Mouse (Mus musculus): ENCODE data around the gene Hoxa7. TPM values are rescaled to one million over a fixed set of nuclear protein-coding genes. Genes with fewer than 3 reads are reported as not detected.

Hoxa7 gene
- total and polyA plus RNA-seq, 3 experiments = 0.17 TPM; not detected in 2

DNA sequence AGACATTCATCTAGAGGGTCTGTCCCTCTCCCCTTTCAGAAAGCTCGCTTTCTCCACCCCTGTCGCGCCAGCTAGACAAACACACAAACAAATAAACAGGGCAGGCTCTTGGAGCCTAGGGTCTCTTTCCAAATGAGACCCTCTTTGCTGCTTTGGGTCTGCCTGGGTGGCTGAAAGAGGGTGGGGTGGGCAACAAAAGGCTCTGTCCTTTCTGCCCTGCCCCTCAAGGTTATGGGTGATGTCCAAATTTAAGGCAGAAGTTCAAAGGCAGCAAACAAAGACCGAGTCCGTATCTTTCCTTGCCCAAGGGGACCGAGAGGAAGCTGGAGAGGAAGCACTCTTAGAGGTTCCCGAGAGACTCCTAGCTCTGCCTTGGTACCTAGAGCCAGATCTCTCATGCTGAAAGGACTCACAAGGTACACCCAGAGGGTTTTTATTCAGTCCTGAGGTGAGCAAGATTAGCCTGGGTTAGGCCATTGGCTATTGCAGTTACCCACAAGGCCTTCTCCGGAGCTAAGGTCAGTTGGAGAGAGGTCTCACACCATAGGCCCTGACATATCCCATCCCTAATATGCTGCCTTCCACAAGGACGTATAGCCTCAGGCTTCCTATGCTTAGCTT, 19.5 kb upstream of the Hoxa7 start:
- Histone ChIP-seq H3K4me1 (ENCODE audit: control insufficient read depth in 1 of 2, insufficient read depth in 2 of 2, low read length in 2 of 2) (no peaks in the 10 kb centered on the region), H3K27me3 (ENCODE audit: control insufficient read depth in 1 of 2, insufficient read depth in 2 of 2, low read length in 2 of 2) (no peaks in the 10 kb centered on the region), H3K9ac (ENCODE audit: control insufficient read depth, low read depth, low read length, poor library complexity, severe bottlenecking) (no peak overlapping the region), H3K79me2 (ENCODE audit: control insufficient read depth, insufficient read depth, low read length, poor library complexity) (no peaks in the 10 kb centered on the region), H3K36me3 (ENCODE audit: control insufficient read depth in 1 of 2, insufficient read depth in 2 of 2, low read length in 2 of 2) (no peaks in the 10 kb centered on the region), H3K4me3 (ENCODE audit: control insufficient read depth in 1 of 2, insufficient read depth in 1 of 2, low read depth in 2 of 2, low read length in 2 of 2) (no peak overlapping the region), H3K27ac (ENCODE audit: control insufficient read depth, low read depth, low read length) (no peak overlapping the region), H3K9me3 (replicated peaks; ENCODE audit: insufficient read depth, low read length) (no peaks in the 10 kb centered on the region)
- no peak for TF ChIP-seq KAT2A (conservative IDR thresholded peaks at IDR 0.05; ENCODE audit: low read depth, low read length)
- no peak for TF ChIP-seq ETS1 (IDR thresholded peaks at IDR 0.05; ENCODE audit: low read depth, low read length)
- no peak for TF ChIP-seq ZNF384 (IDR thresholded peaks at IDR 0.05; ENCODE audit: low read depth, low read length)
- no peak for TF ChIP-seq CHD2 (IDR thresholded peaks at IDR 0.05; ENCODE audit: low read length)
- TF ChIP-seq TAL1 (IDR thresholded peaks at IDR 0.05; ENCODE audit: low read length) = no peak
- no peak for TF ChIP-seq RAD21 (IDR thresholded peaks at IDR 0.05; ENCODE audit: low read depth, low read length)
- no peak for DNase-seq (ENCODE audit: low read depth, low spot score)

DNA sequence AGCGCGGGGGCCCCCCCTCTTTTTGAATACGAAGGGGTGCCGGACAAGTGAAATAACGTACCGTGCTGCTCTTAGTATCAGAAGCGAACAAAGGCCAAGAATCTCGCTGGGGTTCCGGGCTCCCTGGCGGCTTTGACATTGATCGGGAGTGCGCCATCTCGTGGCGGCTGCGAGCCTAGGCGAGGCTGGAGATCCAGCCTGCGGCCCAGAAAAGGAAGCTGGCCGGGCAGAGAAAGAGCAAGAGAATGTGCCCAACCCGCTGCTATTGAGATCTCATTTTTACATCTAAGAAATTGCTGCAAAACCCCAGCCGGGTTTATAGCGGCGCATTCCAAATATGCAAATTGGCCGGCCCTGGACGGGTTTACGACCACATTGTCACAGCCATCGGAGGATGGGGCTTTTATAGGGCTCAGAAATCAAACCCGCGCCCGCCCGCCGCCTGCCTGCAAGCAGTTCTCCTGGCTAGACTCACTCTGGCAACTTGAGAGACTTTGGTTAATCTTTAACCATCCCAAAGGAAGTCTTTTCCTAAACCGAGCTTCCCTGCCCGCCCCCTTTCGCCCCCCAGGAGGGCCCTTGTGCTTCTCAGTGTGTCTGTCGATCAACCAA, 18.8 kb upstream of the Hoxa7 start, which contains the start of gene Hoxa10:
Gene Hoxa10, minus strand, starts transcription at position 466 of the 612 bp plus-strand sequence.
- Histone ChIP-seq H3K4me3 (ENCODE audit: control insufficient read depth in 1 of 2, insufficient read depth in 1 of 2, low read depth in 2 of 2, low read length in 2 of 2) (no peak within 1 kb of the TSS), H3K79me2 (ENCODE audit: control insufficient read depth, insufficient read depth, low read length, poor library complexity) (no peaks in the 10 kb centered on the region), H3K9ac (ENCODE audit: control insufficient read depth, low read depth, low read length, poor library complexity, severe bottlenecking) (no peak within 1 kb of the TSS), H3K27me3 (ENCODE audit: control insufficient read depth in 1 of 2, insufficient read depth in 2 of 2, low read length in 2 of 2) (no peaks in the 10 kb centered on the region), H3K9me3 (replicated peaks; ENCODE audit: insufficient read depth, low read length) (no peaks in the 10 kb centered on the region), H3K27ac (ENCODE audit: control insufficient read depth, low read depth, low read length) (no peak within 1 kb of the TSS), H3K4me1 (ENCODE audit: control insufficient read depth in 1 of 2, insufficient read depth in 2 of 2, low read length in 2 of 2) (no peaks in the 10 kb centered on the region), H3K36me3 (ENCODE audit: control insufficient read depth in 1 of 2, insufficient read depth in 2 of 2, low read length in 2 of 2) (no peaks in the 10 kb centered on the region)
- no peak for DNase-seq (ENCODE audit: low read depth, low spot score)
- TF ChIP-seq USF1 (IDR thresholded peaks at IDR 0.05; ENCODE audit: low read depth, low read length) (no peak), NELFE (IDR thresholded peaks at IDR 0.05; ENCODE audit: low read depth, low read length) (no peak), BHLHE40 (IDR thresholded peaks at IDR 0.05; ENCODE audit: borderline replicate concordance, low read depth, low read length) (no peak), MAZ (IDR thresholded peaks at IDR 0.05; ENCODE audit: low read depth, low read length) (no peak), MXI1 (IDR thresholded peaks at IDR 0.05; ENCODE audit: low read depth, low read length) (no peak), TAL1 (IDR thresholded peaks at IDR 0.05; ENCODE audit: low read length) (no peak)

DNA sequence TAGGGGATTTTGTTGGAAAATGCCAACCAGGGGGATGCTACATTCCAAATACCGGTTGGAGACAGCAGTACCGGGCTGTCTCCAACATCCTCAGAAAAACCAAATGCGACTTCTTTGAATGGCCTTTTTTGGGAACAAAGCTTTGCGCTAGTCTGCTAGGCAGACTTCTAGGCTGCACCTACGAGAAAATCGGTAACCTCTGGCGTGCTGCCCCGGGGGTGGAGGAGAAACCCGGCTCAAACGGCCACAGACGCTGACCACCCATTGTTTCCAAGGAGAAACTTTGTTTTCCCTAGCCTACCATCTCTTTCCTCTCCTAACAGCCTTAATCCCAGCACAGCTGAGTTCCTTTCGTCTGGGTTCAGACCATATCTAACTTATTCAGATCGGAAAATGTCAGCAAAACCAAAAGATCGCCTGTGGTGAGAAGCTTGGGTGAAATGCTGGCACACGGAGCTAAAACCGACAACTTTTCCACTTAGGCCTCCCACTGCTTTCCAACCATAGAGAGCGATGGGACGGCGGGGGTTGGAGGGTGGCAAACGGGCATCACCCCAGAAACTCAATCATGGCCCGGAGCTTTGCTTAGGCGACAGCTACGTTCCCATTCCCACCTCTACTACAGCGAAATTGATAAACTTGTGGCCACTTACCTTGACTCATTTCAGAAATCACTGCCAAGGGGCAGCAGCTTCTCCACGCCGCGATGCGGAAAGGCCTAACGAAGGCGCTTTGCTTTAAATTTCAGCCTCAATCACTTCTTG, 18.2 kb upstream of the Hoxa7 start:
- H3K9me3 ChIP-seq (replicated peaks; ENCODE audit: insufficient read depth, low read length) = no peaks in the 10 kb centered on the region
- no peaks in the 10 kb centered on the region for H3K4me1 ChIP-seq (ENCODE audit: control insufficient read depth in 1 of 2, insufficient read depth in 2 of 2, low read length in 2 of 2)
- no peaks in the 10 kb centered on the region for H3K36me3 ChIP-seq (ENCODE audit: control insufficient read depth in 1 of 2, insufficient read depth in 2 of 2, low read length in 2 of 2)
- H3K4me3 ChIP-seq (ENCODE audit: control insufficient read depth in 1 of 2, insufficient read depth in 1 of 2, low read depth in 2 of 2, low read length in 2 of 2) = no peak overlapping the region
- H3K27ac ChIP-seq (ENCODE audit: control insufficient read depth, low read depth, low read length) = no peak overlapping the region
- no peak overlapping the region for H3K9ac ChIP-seq (ENCODE audit: control insufficient read depth, low read depth, low read length, poor library complexity, severe bottlenecking)
- no peaks in the 10 kb centered on the region for H3K27me3 ChIP-seq (ENCODE audit: control insufficient read depth in 1 of 2, insufficient read depth in 2 of 2, low read length in 2 of 2)
- no peak for TF ChIP-seq MYB (IDR thresholded peaks at IDR 0.05; ENCODE audit: low read depth, low read length)
- DNase-seq (ENCODE audit: low read depth, low spot score) = no peak
- H3K79me2 ChIP-seq (ENCODE audit: control insufficient read depth, insufficient read depth, low read length, poor library complexity) = no peaks in the 10 kb centered on the region
